12 mouse cellular contexts compared by ENCODE assay signal in genomic region chr5:118108794-118109440, GRCm38 (mm10). TPM values are rescaled to one million over a fixed set of nuclear protein-coding genes. Genes with fewer than 3 reads are reported as not detected.
DNase-seq lines count a peak whose midpoint lies in the region; ATAC-seq and TF ChIP-seq lines count a peak whose summit lies in the region.
"Had no signal": no experiment of that assay in that cellular context is flagged by ENCODE, and none has a peak within 500 bp of the region (broad histone marks: within the 10 kb centered on the region; RNA-seq: fewer than 3 reads in every experiment).

No protein-coding gene starts in this region.

- TF ChIP-seq CTCF in hindbrain, postnatal 0 days (IDR thresholded peaks at IDR 0.05; ENCODE audit: low read depth): no peak

- 85% methylated on average over 7 of the region's 7 CpGs for WGBS in heart, embryonic 10.5 days
- WGBS in embryonic facial prominence, embryonic 14.5 days: 76% methylated on average over 7 of the region's 7 CpGs
- WGBS in hindbrain, postnatal 0 days: 65% methylated on average over 7 of the region's 7 CpGs

- 0 out of 2 replicates have a peak overlapping the region, but pooled peaks have one; percentile 9 for H3K27ac ChIP-seq in heart, embryonic 10.5 days
- peak overlapping the region; percentile 52; the same call in 1 of the 2 replicates for H3K27ac ChIP-seq in embryonic facial prominence, embryonic 14.5 days (replicated peaks; ENCODE audit: low read depth, low read length)
- peak overlapping the region; percentile 69 for H3K27ac ChIP-seq in hindbrain, postnatal 0 days
- H3K27ac ChIP-seq: lung, embryonic 15.5 days had no signal

- no peak for DNase-seq in heart, embryonic 10.5 days (ENCODE audit: low spot score)
- DNase-seq in heart, adult 18-20 months: no peak
- peak; percentile 68 for DNase-seq in brain, adult 2 months (ENCODE audit: low read depth, low spot score)
- DNase-seq in embryonic facial prominence, embryonic 14.5 days (ENCODE audit: low spot score): no peak
- no peak for DNase-seq in hindbrain, postnatal 0 days (ENCODE audit: low spot score)
- no peak for DNase-seq in right cerebral cortex, postnatal 10 days (ENCODE audit: low spot score in 2 of 2)
- DNase-seq in adrenal gland, postnatal 25 days: no peak
- DNase-seq: thymus, postnatal 14 days had no signal

- peaks cover 29% of the 10 kb centered on the region for H3K4me1 ChIP-seq in heart, embryonic 10.5 days
- no peaks in the 10 kb centered on the region; the same call in 1 of the 2 replicates for H3K4me1 ChIP-seq in embryonic facial prominence, embryonic 14.5 days (ENCODE audit: control insufficient read depth, insufficient read depth, low read length)
- H3K4me1 ChIP-seq in hindbrain, postnatal 0 days (ENCODE audit: insufficient read depth, low read length): peaks cover 10% of the 10 kb centered on the region
- H3K4me1 ChIP-seq: lung, embryonic 15.5 days had no signal

- H3K4me2 ChIP-seq in embryonic facial prominence, embryonic 14.5 days (ENCODE audit: low read depth, low read length): no peak overlapping the region
- H3K4me2 ChIP-seq in hindbrain, postnatal 0 days (ENCODE audit: low read depth, low read length): no peak overlapping the region
- H3K4me2 ChIP-seq: lung, embryonic 15.5 days had no signal

- no peaks in the 10 kb centered on the region for H3K9me3 ChIP-seq in heart, embryonic 10.5 days
- no peaks in the 10 kb centered on the region for H3K9me3 ChIP-seq in embryonic facial prominence, embryonic 14.5 days (ENCODE audit: control insufficient read depth, low read length)
- H3K9me3 ChIP-seq in hindbrain, postnatal 0 days (ENCODE audit: low read length): no peaks in the 10 kb centered on the region
- H3K9me3 ChIP-seq: lung, embryonic 15.5 days had no signal

- H3K9ac ChIP-seq in embryonic facial prominence, embryonic 14.5 days (ENCODE audit: low read depth, low read length): no peak overlapping the region
- no peak overlapping the region for H3K9ac ChIP-seq in hindbrain, postnatal 0 days (replicated peaks; ENCODE audit: low read length)
- H3K9ac ChIP-seq: lung, embryonic 15.5 days had no signal

- H3K27me3 ChIP-seq in heart, embryonic 10.5 days (ENCODE audit: insufficient read depth, poor library complexity, severe bottlenecking): no peaks in the 10 kb centered on the region
- H3K27me3 ChIP-seq in embryonic facial prominence, embryonic 14.5 days (replicated peaks; ENCODE audit: control insufficient read depth, insufficient read depth, low read length): no peaks in the 10 kb centered on the region
- no peaks in the 10 kb centered on the region for H3K27me3 ChIP-seq in hindbrain, postnatal 0 days (ENCODE audit: insufficient read depth, low read length)
- H3K27me3 ChIP-seq: lung, embryonic 15.5 days had no signal

- peaks cover 69% of the 10 kb centered on the region for H3K36me3 ChIP-seq in heart, embryonic 10.5 days
- H3K36me3 ChIP-seq in embryonic facial prominence, embryonic 14.5 days (ENCODE audit: control insufficient read depth, insufficient read depth, low read length): peaks cover 58% of the 10 kb centered on the region
- H3K36me3 ChIP-seq in hindbrain, postnatal 0 days (ENCODE audit: insufficient read depth, low read length): peaks cover 5% of the 10 kb centered on the region; the same call in 1 of the 2 replicates

- H3K4me3 ChIP-seq in heart, embryonic 10.5 days: no peak overlapping the region
- no peak overlapping the region for H3K4me3 ChIP-seq in embryonic facial prominence, embryonic 14.5 days (ENCODE audit: low read depth, low read length)
- H3K4me3 ChIP-seq in hindbrain, postnatal 0 days (ENCODE audit: low read length): no peak overlapping the region
- H3K4me3 ChIP-seq: left cerebral cortex, adult 2 months; lung, embryonic 15.5 days had no signal

- ATAC-seq in embryonic facial prominence, embryonic 14.5 days (ENCODE audit: low read depth): no peak
- ATAC-seq in hindbrain, postnatal 0 days: no peak
- ATAC-seq: intestine, embryonic 16.5 days had no signal

RNA-seq across cellular contexts. Expression of gene Fbxw8, which starts 46.3 kb away (rescaled TPM):
- polyA plus RNA-seq in heart, embryonic 10.5 days (2016; fragmentation: Nextera tagmentation; extraction: Ambion mirVana): 29.4 and 31.2 TPM in 2 replicates
- 10 to 100 TPM; 38.2 to 41.2 TPM for total RNA-seq in heart, adult 18-20 months (2021)
- 31.7 and 32.2 TPM in 2 replicates for polyA plus RNA-seq in embryonic facial prominence, embryonic 14.5 days (2014; fragmentation: Nextera tagmentation; extraction: Ambion mirVana)
- total RNA-seq in hindbrain, postnatal 0 days (2014; rRNA removed): 57.5 and 58.0 TPM in 2 replicates
- 18.0 and 18.2 TPM in 2 replicates for polyA plus RNA-seq in hindbrain, postnatal 0 days (2015; fragmentation: Nextera tagmentation; extraction: Ambion mirVana)
- 37.2 and 47.7 TPM in 2 replicates for total RNA-seq in adrenal gland, postnatal 25 days (2021)

RNA-seq across cellular contexts. Expression of gene Hrk, which starts 55.5 kb away (rescaled TPM):
- not detected in 2 replicates for polyA plus RNA-seq in heart, embryonic 10.5 days (2016; fragmentation: Nextera tagmentation; extraction: Ambion mirVana)
- total RNA-seq in heart, adult 18-20 months (2021): under 1 TPM; 0.40 to 0.44 TPM
- polyA plus RNA-seq in embryonic facial prominence, embryonic 14.5 days (2014; fragmentation: Nextera tagmentation; extraction: Ambion mirVana): 0.29 and 0.38 TPM in 2 replicates
- total RNA-seq in hindbrain, postnatal 0 days (2014; rRNA removed): 14.0 TPM in 2 replicates
- polyA plus RNA-seq in hindbrain, postnatal 0 days (2015; fragmentation: Nextera tagmentation; extraction: Ambion mirVana): 4.3 and 4.6 TPM in 2 replicates
- 0.09 TPM in 1 of 2 replicates, not detected in the other for total RNA-seq in adrenal gland, postnatal 25 days (2021)
- total RNA-seq: common myeloid progenitor, adult 5-6 weeks had no signal

Comparison
In these comparisons a context has a peak if more than half of its experiments do, and no peak if none do; other contexts are left out.
1. H3K27ac ChIP-seq: peak in every context shown above with its lines; median percentile 69 in hindbrain, postnatal 0 days; 52 in embryonic facial prominence, embryonic 14.5 days; 9 in heart, embryonic 10.5 days.
2. RNA of gene Hrk, which starts 55.5 kb away (total RNA-seq): 14.0 TPM in hindbrain, postnatal 0 days; 0.40 to 0.44 TPM in heart, adult 18-20 months and 0.09 TPM in adrenal gland, postnatal 25 days; every median in the first group is over 10 times any median in the second.